Mouse (Mus musculus) MEL (cell line): ENCODE results near the gene Skida1. TPM values are rescaled to one million over a fixed set of nuclear protein-coding genes. Genes with fewer than 3 reads are reported as not detected.
A peak's percentile ranks its signal among the peaks of the same experiment; 100 is the strongest.

Experiments used
- DNase-seq: peaks from one replicate; pipeline ENCODE4 v3.0.0; 2011; ENCODE audit warnings: low read depth, low spot score
- H3K27ac ChIP-seq: 2 replicates; pipeline ENCODE4 v1.5.1; 2012; ENCODE audit warnings: low read depth, mild to moderate bottlenecking, control low read depth, low read length, moderate library complexity; ENCODE audit not compliant: control insufficient read depth
- H3K27me3 ChIP-seq, 2 experiments: fragments of 150-350 bp in 1 of 2; sonication (generic) in 1 of 2; 2 replicates each; pipeline ENCODE4 v1.6.1; 2012; ENCODE audit warnings: low read length in 2 of 2, mild to moderate bottlenecking in 2 of 2, improper control_type of control experiment in 1 of 2, moderate library complexity in 1 of 2; ENCODE audit not compliant: insufficient read depth in 2 of 2, control insufficient read depth in 1 of 2
- H3K36me3 ChIP-seq, 2 experiments: 2 replicates each; pipeline ENCODE4 v1.6.1; 2012 to 2014; ENCODE audit warnings: low read length in 2 of 2, improper control_type of control experiment in 1 of 2, inconsistent platforms in 1 of 2, mild to moderate bottlenecking in 1 of 2; ENCODE audit not compliant: insufficient read depth in 2 of 2, control insufficient read depth in 1 of 2
- H3K4me1 ChIP-seq, 2 experiments: fragments of 150-350 bp in 1 of 2; sonication (generic) in 1 of 2; 2 replicates each; pipeline ENCODE4 v1.6.1; 2012; ENCODE audit warnings: low read length in 2 of 2, improper control_type of control experiment in 1 of 2, mild to moderate bottlenecking in 1 of 2; ENCODE audit not compliant: insufficient read depth in 2 of 2, control insufficient read depth in 1 of 2
- H3K4me3 ChIP-seq, 2 experiments: fragments of 150-350 bp in 1 of 2; sonication (generic) in 1 of 2; 2 replicates each; pipeline ENCODE4 v1.5.1; 2012; ENCODE audit warnings: low read depth in 2 of 2, low read length in 2 of 2, mild to moderate bottlenecking in 2 of 2, moderate library complexity in 2 of 2, control low read depth in 1 of 2, improper control_type of control experiment in 1 of 2; ENCODE audit not compliant: control insufficient read depth in 1 of 2, insufficient read depth in 1 of 2
- H3K79me2 ChIP-seq: 2 replicates; pipeline ENCODE4 v1.6.1; 2012; ENCODE audit warnings: mild to moderate bottlenecking, low read length, moderate library complexity; ENCODE audit not compliant: control insufficient read depth, poor library complexity, insufficient read depth
- H3K9ac ChIP-seq: 2 replicates; pipeline ENCODE4 v1.6.1; 2012; ENCODE audit warnings: low read depth, mild to moderate bottlenecking, control low read depth, low read length, moderate library complexity; ENCODE audit not compliant: control insufficient read depth, poor library complexity, severe bottlenecking
- H3K9me3 ChIP-seq: fragments of 150-350 bp; sonication (generic); replicated peaks from 2 replicates; pipeline ENCODE4 v1.6.1; 2012; ENCODE audit warnings: mild to moderate bottlenecking, low read length, improper control_type of control experiment, moderate library complexity; ENCODE audit not compliant: insufficient read depth
- BHLHE40 ChIP-seq: IDR thresholded peaks from 2 replicates; pipeline ENCODE4 v1.6.1; 2012; ENCODE audit warnings: low read depth, mild to moderate bottlenecking, inconsistent platforms, low read length, improper control_type of control experiment, borderline replicate concordance
- CHD1 ChIP-seq: IDR thresholded peaks from 2 replicates; pipeline ENCODE4 v1.6.1; 2012; ENCODE audit warnings: low read depth, mild to moderate bottlenecking, inconsistent platforms, low read length, improper control_type of control experiment
- CTCF ChIP-seq, 3 experiments: IDR thresholded peaks in 2 of 3; conservative IDR thresholded peaks in 1 of 3; 2 replicates each; pipeline ENCODE4 v1.5.1; 2011 to 2012; ENCODE audit warnings: low read length in 3 of 3, low read depth in 2 of 3, mild to moderate bottlenecking in 2 of 3, improper control_type of control experiment in 1 of 3, inconsistent platforms in 1 of 3, mixed read lengths in 1 of 3, moderate library complexity in 1 of 3; ENCODE audit not compliant: control insufficient read depth in 1 of 3, insufficient read depth in 1 of 3, poor library complexity in 1 of 3, severe bottlenecking in 1 of 3
- E2F4 ChIP-seq: IDR thresholded peaks from 2 replicates; pipeline ENCODE4 v1.6.1; 2011; ENCODE audit warnings: low read depth, low read length, improper control_type of control experiment, borderline replicate concordance
- EP300 ChIP-seq, 2 experiments: IDR thresholded peaks; 2 replicates each; pipeline ENCODE4 v1.6.1; 2011; ENCODE audit warnings: improper control_type of control experiment in 2 of 2, low read length in 2 of 2, low read depth in 1 of 2, mild to moderate bottlenecking in 1 of 2
- ETS1 ChIP-seq: IDR thresholded peaks from 2 replicates; pipeline ENCODE4 v1.6.1; 2012; ENCODE audit warnings: low read depth, mild to moderate bottlenecking, inconsistent platforms, low read length, improper control_type of control experiment, moderate library complexity
- MAFK ChIP-seq: IDR thresholded peaks from 2 replicates; pipeline ENCODE4 v1.6.1; 2011; ENCODE audit warnings: low read depth, mild to moderate bottlenecking, low read length, improper control_type of control experiment, borderline replicate concordance
- MAX ChIP-seq: IDR thresholded peaks from 2 replicates; pipeline ENCODE4 v1.6.1; 2011; ENCODE audit warnings: low read length, improper control_type of control experiment
- MAZ ChIP-seq: IDR thresholded peaks from 2 replicates; pipeline ENCODE4 v1.6.1; 2012; ENCODE audit warnings: low read depth, mild to moderate bottlenecking, inconsistent platforms, low read length, improper control_type of control experiment
- MEF2A ChIP-seq: IDR thresholded peaks from 2 replicates; pipeline ENCODE4 v1.6.1; 2014; ENCODE audit warnings: low read depth, mild to moderate bottlenecking, inconsistent platforms, low read length, improper control_type of control experiment; ENCODE audit not compliant: poor library complexity, insufficient replicate concordance, severe bottlenecking; ENCODE audit errors: extremely low read depth
- MYC ChIP-seq: IDR thresholded peaks from 2 replicates; pipeline ENCODE4 v1.6.1; 2011; ENCODE audit warnings: low read depth, mild to moderate bottlenecking, low read length, improper control_type of control experiment, moderate library complexity
- NRF1 ChIP-seq: IDR thresholded peaks from 2 replicates; pipeline ENCODE4 v1.6.1; 2014; ENCODE audit warnings: low read depth, mild to moderate bottlenecking, inconsistent platforms, low read length, improper control_type of control experiment, moderate library complexity; ENCODE audit not compliant: poor library complexity, insufficient read depth, severe bottlenecking
- POLR2A ChIP-seq, 2 experiments: IDR thresholded peaks; 2 replicates each; pipeline ENCODE4 v1.6.1; 2011 to 2012; ENCODE audit warnings: low read length in 2 of 2, mild to moderate bottlenecking in 2 of 2, control low read depth in 1 of 2, improper control_type of control experiment in 1 of 2, low read depth in 1 of 2, moderate library complexity in 1 of 2; ENCODE audit not compliant: control insufficient read depth in 1 of 2, insufficient read depth in 1 of 2, poor library complexity in 1 of 2
- POLR2AphosphoS2 ChIP-seq: IDR thresholded peaks from 2 replicates; pipeline ENCODE4 v1.6.1; 2011; ENCODE audit warnings: low read length, improper control_type of control experiment
- POLR2AphosphoS5 ChIP-seq: IDR thresholded peaks from 2 replicates; pipeline ENCODE4 v1.6.1; 2012; ENCODE audit warnings: low read depth, borderline replicate concordance, mild to moderate bottlenecking, inconsistent platforms, low read length, moderate library complexity, mixed read lengths
- SIN3A ChIP-seq: IDR thresholded peaks from 2 replicates; pipeline ENCODE4 v1.6.1; 2012; ENCODE audit warnings: low read length, improper control_type of control experiment, inconsistent platforms
- SMC3 ChIP-seq: IDR thresholded peaks from 2 replicates; pipeline ENCODE4 v1.6.1; 2011; ENCODE audit warnings: low read depth, low read length, improper control_type of control experiment
- TAL1 ChIP-seq: IDR thresholded peaks from 2 replicates; pipeline ENCODE4 v1.6.1; 2012; ENCODE audit warnings: mild to moderate bottlenecking, inconsistent platforms, low read length, moderate library complexity, mixed read lengths
- USF1 ChIP-seq: IDR thresholded peaks from 2 replicates; pipeline ENCODE4 v1.6.1; 2014; ENCODE audit warnings: low read depth, mild to moderate bottlenecking, inconsistent platforms, low read length, improper control_type of control experiment, moderate library complexity
- ZC3H11A ChIP-seq: IDR thresholded peaks from 2 replicates; pipeline ENCODE4 v1.6.1; 2012; ENCODE audit warnings: low read depth, mild to moderate bottlenecking, inconsistent platforms, low read length, improper control_type of control experiment
- ZNF384 ChIP-seq: IDR thresholded peaks from 2 replicates; pipeline ENCODE4 v1.6.1; 2012; ENCODE audit warnings: low read depth, mild to moderate bottlenecking, inconsistent platforms, low read length, improper control_type of control experiment
- polyA plus RNA-seq, 2 experiments: library from polyadenylated mRNA; stranded (reverse) in 1 of 2; unstranded in 1 of 2; fragments of >175 nt in 1 of 2; fragments of >200 nt in 1 of 2; gene quantifications; 2 replicates each; pipeline versions ENCODE4 v1.2.1 to v1.2.4; 2012; ENCODE audit warnings: low replicate concordance in 2 of 2, low read depth in 1 of 2; ENCODE audit not compliant: insufficient read length in 2 of 2, insufficient read depth in 1 of 2, missing spikeins in 1 of 2
- total RNA-seq: library from RNA; depleted of rRNA; stranded (reverse); fragments of 300-350 nt; gene quantifications from 2 replicates; pipeline ENCODE4 v1.2.3, GENCODE M21; 2012

Skida1 gene
- total and polyA plus RNA-seq, 3 experiments: 0.12 to 0.88 TPM; not detected in 1

GRCm38 (mm10) chr2:18045781-18046181 is 3.1 kb downstream of the Skida1 start:
- no peak for DNase-seq
- H3K4me3 ChIP-seq: no peak overlapping the region
- peaks cover 19 to 35% of the 10 kb centered on the region in 2 experiments for H3K27me3 ChIP-seq
- no peak overlapping the region for H3K9ac ChIP-seq
- H3K27ac ChIP-seq: no peak overlapping the region
- TF ChIP-seq CTCF (IDR thresholded peaks at IDR 0.05 in 2 of 3, conservative IDR thresholded peaks at IDR 0.05 in 1 of 3; ENCODE audit: control insufficient read depth in 1 of 3, insufficient read depth in 1 of 3, low read depth in 2 of 3, low read length in 3 of 3, poor library complexity in 1 of 3, severe bottlenecking in 1 of 3) (no peak), ETS1 (no peak), SMC3 (no peak)
- peaks cover 3% of the 10 kb centered on the region; the same call in 1 of the 2 replicates for H3K79me2 ChIP-seq
- peaks cover 0 to 3% of the 10 kb centered on the region in 2 experiments; a peak in 1 of 4 replicates for H3K4me1 ChIP-seq
- H3K9me3 ChIP-seq: no peaks in the 10 kb centered on the region
- H3K36me3 ChIP-seq: peaks cover 0 to 6% of the 10 kb centered on the region in 2 experiments; a peak in 1 of 4 replicates

DNA sequence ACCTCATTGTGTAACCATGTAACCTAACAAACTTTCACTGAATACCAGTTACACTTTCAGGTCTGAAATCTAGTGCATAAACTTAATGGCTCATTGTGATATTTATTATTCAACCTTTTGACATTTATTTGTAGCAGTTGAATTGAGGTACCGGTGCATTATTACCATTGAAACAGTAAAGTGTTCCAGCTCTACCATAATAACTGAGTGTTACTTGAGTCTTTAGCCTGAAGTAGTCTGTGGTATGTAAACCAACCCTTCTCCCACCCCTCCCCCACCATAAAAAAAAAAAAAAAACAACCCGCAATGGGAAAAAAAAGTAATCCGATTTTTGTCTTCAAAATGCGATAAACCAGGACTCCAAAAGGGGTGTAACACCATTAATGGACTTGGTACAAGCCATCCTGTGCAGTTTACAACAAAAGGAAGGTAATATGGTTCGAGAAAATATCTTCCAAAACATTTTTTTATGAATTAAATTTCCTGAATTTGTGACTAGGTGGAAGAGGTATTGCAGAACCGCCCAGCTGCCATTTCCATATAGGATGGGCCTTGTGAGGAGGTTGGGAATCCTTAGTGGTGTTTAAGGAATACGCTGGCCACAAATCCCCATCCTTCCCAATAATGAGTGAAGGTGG is 3.6 kb downstream of the Skida1 start:
- Histone ChIP-seq H3K9ac (no peak overlapping the region), H3K27me3 (peaks cover 21 to 35% of the 10 kb centered on the region in 2 experiments)
- no peak for DNase-seq

DNA sequence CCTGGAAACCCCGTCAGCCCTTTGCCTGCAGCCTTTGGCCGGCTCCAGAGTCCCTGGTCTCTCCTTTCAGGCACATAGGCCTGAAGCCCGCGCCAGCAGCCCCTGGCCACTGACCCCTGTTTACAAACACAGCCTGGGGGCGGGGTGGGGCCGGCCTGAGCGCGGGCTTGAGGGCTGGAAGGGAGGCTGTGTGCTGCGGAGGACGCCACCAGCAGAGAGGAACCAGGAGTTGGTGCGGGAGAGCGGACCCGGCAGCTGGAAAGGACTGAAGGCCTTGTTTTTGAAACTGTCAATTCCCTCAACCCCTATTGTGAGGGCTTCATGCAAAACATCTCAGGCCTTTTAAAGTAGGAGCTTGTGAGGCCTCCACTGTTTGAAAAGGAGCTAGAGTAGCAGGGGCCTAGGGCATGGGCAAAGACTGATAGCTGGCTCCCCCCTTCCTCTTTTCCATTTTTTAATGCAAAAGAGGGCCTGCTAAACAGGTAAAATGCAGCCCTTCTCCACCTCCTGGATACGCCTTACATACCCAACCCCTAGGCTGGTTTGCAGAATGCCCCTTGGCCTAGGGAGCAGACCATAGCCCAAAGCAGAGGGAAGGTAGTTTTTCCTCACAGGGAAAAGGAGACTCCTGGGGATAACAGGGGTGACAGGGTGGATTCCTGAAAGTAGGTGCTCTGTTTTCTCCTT is 7.5 kb downstream of the Skida1 start:
- Histone ChIP-seq H3K27me3 (peaks cover 20 to 33% of the 10 kb centered on the region in 2 experiments), H3K79me2 (no peaks in the 10 kb centered on the region), H3K4me1 (no peaks in the 10 kb centered on the region), H3K4me3 (no peak overlapping the region), H3K36me3 (no peaks in the 10 kb centered on the region), H3K9me3 (no peaks in the 10 kb centered on the region)
- no peak for DNase-seq
- TF ChIP-seq MAZ (no peak), MEF2A (no peak), USF1 (no peak), SMC3 (no peak), NRF1 (no peak), EP300 (IDR thresholded peaks at IDR 0.05; ENCODE audit: low read depth in 1 of 2, low read length in 2 of 2) (no peak), BHLHE40 (no peak), POLR2A (IDR thresholded peaks at IDR 0.05; ENCODE audit: control insufficient read depth in 1 of 2, insufficient read depth in 1 of 2, low read depth in 1 of 2, low read length in 2 of 2, poor library complexity in 1 of 2) (no peak), POLR2AphosphoS5 (no peak), ZNF384 (no peak), POLR2AphosphoS2 (no peak), MYC (no peak), E2F4 (no peak), ZC3H11A (no peak), TAL1 (no peak)
- TF ChIP-seq, all 39 proteins: peak for 0
- H3K27ac ChIP-seq: no peak overlapping the region
- H3K9ac ChIP-seq: no peak overlapping the region

More for the DNA sequence above, 3.6 kb downstream of the Skida1 start:
- Histone ChIP-seq H3K36me3 (peaks cover 0 to 6% of the 10 kb centered on the region in 2 experiments; a peak in 1 of 4 replicates), H3K9me3 (no peaks in the 10 kb centered on the region), H3K4me3 (no peak overlapping the region), H3K79me2 (peaks cover 3% of the 10 kb centered on the region; the same call in 1 of the 2 replicates), H3K27ac (no peak overlapping the region), H3K4me1 (peaks cover 0 to 3% of the 10 kb centered on the region in 2 experiments; a peak in 1 of 4 replicates)
- TF ChIP-seq MAFK (no peak), CHD1 (no peak), SIN3A (no peak), ETS1 (no peak), TAL1 (no peak), MAX (no peak), ZNF384 (peak; percentile 28; the same call in 1 of the 2 replicates)
